Mouse (Mus musculus): ENCODE data around the gene Rcl1. TPM values are rescaled to one million over a fixed set of nuclear protein-coding genes. Genes with fewer than 3 reads are reported as not detected.

The Rcl1 gene
- polyA plus RNA-seq, 1 experiment, result 12.7 TPM

- DNase-seq (ENCODE audit: low read depth in 1 of 2, low spot score in 2 of 2), result no peak
- no peak overlapping the region for H3K27ac ChIP-seq (ENCODE audit: insufficient read depth, low read length)
- no peaks in the 10 kb centered on the region for H3K4me1 ChIP-seq (ENCODE audit: control insufficient read depth, insufficient read depth, insufficient read length)
- no peaks in the 10 kb centered on the region for H3K27me3 ChIP-seq (ENCODE audit: control insufficient read depth, insufficient read depth, low read length)
- 65% methylated on average over 3 of the region's 3 CpGs for WGBS
- H3K36me3 ChIP-seq (ENCODE audit: control insufficient read depth, insufficient read depth, low read length), result no peaks in the 10 kb centered on the region
- no peak overlapping the region for H3K4me3 ChIP-seq (ENCODE audit: extremely low read depth, insufficient read depth, insufficient read length)
- TF ChIP-seq CTCF (IDR thresholded peaks at IDR 0.05; ENCODE audit: extremely low read depth, insufficient read depth, insufficient read length, insufficient replicate concordance) (no peak), POLR2A (IDR thresholded peaks at IDR 0.05; ENCODE audit: low read depth, low read length) (no peak)
These were observed 57.3 kb downstream of the Rcl1 start for GRCm38 (mm10) chr19:29158486-29158885.

GRCm38 (mm10) chr19:29163817-29164527, 62.8 kb downstream of the Rcl1 start:
- Histone ChIP-seq H3K4me3 (ENCODE audit: extremely low read depth, insufficient read depth, insufficient read length) (no peak overlapping the region), H3K27me3 (ENCODE audit: control insufficient read depth, insufficient read depth, low read length) (no peaks in the 10 kb centered on the region), H3K27ac (ENCODE audit: insufficient read depth, low read length) (no peak overlapping the region), H3K4me1 (ENCODE audit: control insufficient read depth, insufficient read depth, insufficient read length) (no peaks in the 10 kb centered on the region), H3K36me3 (ENCODE audit: control insufficient read depth, insufficient read depth, low read length) (no peaks in the 10 kb centered on the region)
- DNase-seq (ENCODE audit: low read depth in 1 of 2, low spot score in 2 of 2), result no peak
- no peak for TF ChIP-seq CTCF (IDR thresholded peaks at IDR 0.05; ENCODE audit: extremely low read depth, insufficient read depth, insufficient read length, insufficient replicate concordance)
- no peak for TF ChIP-seq POLR2A (IDR thresholded peaks at IDR 0.05; ENCODE audit: low read depth, low read length)
- WGBS, result 86% methylated on average over 4 of the region's 4 CpGs

GRCm38 (mm10) chr19:29164528-29165166, 63.5 kb downstream of the Rcl1 start:
- Histone ChIP-seq H3K4me1 (ENCODE audit: control insufficient read depth, insufficient read depth, insufficient read length) (no peaks in the 10 kb centered on the region), H3K27me3 (ENCODE audit: control insufficient read depth, insufficient read depth, low read length) (no peaks in the 10 kb centered on the region), H3K36me3 (ENCODE audit: control insufficient read depth, insufficient read depth, low read length) (no peaks in the 10 kb centered on the region), H3K27ac (ENCODE audit: insufficient read depth, low read length) (no peak overlapping the region), H3K4me3 (ENCODE audit: extremely low read depth, insufficient read depth, insufficient read length) (no peak overlapping the region)
- 74% methylated on average over 7 of the region's 7 CpGs for WGBS
- DNase-seq (ENCODE audit: low read depth in 1 of 2, low spot score in 2 of 2), result no peak
- TF ChIP-seq CTCF (IDR thresholded peaks at IDR 0.05; ENCODE audit: extremely low read depth, insufficient read depth, insufficient read length, insufficient replicate concordance), result no peak
- no peak for TF ChIP-seq POLR2A (IDR thresholded peaks at IDR 0.05; ENCODE audit: low read depth, low read length)

- TF ChIP-seq POLR2A (IDR thresholded peaks at IDR 0.05; ENCODE audit: low read depth, low read length) (no peak), CTCF (IDR thresholded peaks at IDR 0.05; ENCODE audit: extremely low read depth, insufficient read depth, insufficient read length, insufficient replicate concordance) (no peak)
- WGBS, result 78% methylated on average over 6 of the region's 6 CpGs
These were observed 66.8 kb downstream of the Rcl1 start for GRCm38 (mm10) chr19:29167938-29168337.

GRCm38 (mm10) chr19:29180336-29180735, 79.2 kb downstream of the Rcl1 start:
- 61% methylated on average over 4 of the region's 4 CpGs for WGBS
- DNase-seq (ENCODE audit: low read depth in 1 of 2, low spot score in 2 of 2), result no peak
- peaks cover 2% of the 10 kb centered on the region for H3K4me1 ChIP-seq (ENCODE audit: control insufficient read depth, insufficient read depth, insufficient read length)
- no peak overlapping the region for H3K4me3 ChIP-seq (ENCODE audit: extremely low read depth, insufficient read depth, insufficient read length)
- no peaks in the 10 kb centered on the region for H3K36me3 ChIP-seq (ENCODE audit: control insufficient read depth, insufficient read depth, low read length)
- no peak for TF ChIP-seq POLR2A (IDR thresholded peaks at IDR 0.05; ENCODE audit: low read depth, low read length)
- no peak for TF ChIP-seq CTCF (IDR thresholded peaks at IDR 0.05; ENCODE audit: extremely low read depth, insufficient read depth, insufficient read length, insufficient replicate concordance)
- H3K27me3 ChIP-seq (ENCODE audit: control insufficient read depth, insufficient read depth, low read length), result no peaks in the 10 kb centered on the region
- H3K27ac ChIP-seq (ENCODE audit: insufficient read depth, low read length), result no peak overlapping the region

More at GRCm38 (mm10) chr19:29167938-29168337, 66.8 kb downstream of the Rcl1 start:
- no peak for DNase-seq (ENCODE audit: low read depth in 1 of 2, low spot score in 2 of 2)
- no peaks in the 10 kb centered on the region for H3K36me3 ChIP-seq (ENCODE audit: control insufficient read depth, insufficient read depth, low read length)
- no peaks in the 10 kb centered on the region for H3K4me1 ChIP-seq (ENCODE audit: control insufficient read depth, insufficient read depth, insufficient read length)
- H3K27ac ChIP-seq (ENCODE audit: insufficient read depth, low read length), result no peak overlapping the region
- no peaks in the 10 kb centered on the region for H3K27me3 ChIP-seq (ENCODE audit: control insufficient read depth, insufficient read depth, low read length)
- no peak overlapping the region for H3K4me3 ChIP-seq (ENCODE audit: extremely low read depth, insufficient read depth, insufficient read length)

GRCm38 (mm10) chr19:29182166-29182565, 81.0 kb downstream of the Rcl1 start:
- Histone ChIP-seq H3K4me3 (ENCODE audit: extremely low read depth, insufficient read depth, insufficient read length) (no peak overlapping the region), H3K27ac (ENCODE audit: insufficient read depth, low read length) (no peak overlapping the region), H3K27me3 (ENCODE audit: control insufficient read depth, insufficient read depth, low read length) (no peaks in the 10 kb centered on the region), H3K36me3 (ENCODE audit: control insufficient read depth, insufficient read depth, low read length) (no peaks in the 10 kb centered on the region), H3K4me1 (ENCODE audit: control insufficient read depth, insufficient read depth, insufficient read length) (peaks cover 2% of the 10 kb centered on the region; the same call in 1 of the 2 replicates)
- WGBS, result 81% methylated on average over 5 of the region's 5 CpGs
- TF ChIP-seq POLR2A (IDR thresholded peaks at IDR 0.05; ENCODE audit: low read depth, low read length) (no peak), CTCF (IDR thresholded peaks at IDR 0.05; ENCODE audit: extremely low read depth, insufficient read depth, insufficient read length, insufficient replicate concordance) (no peak)
- no peak for DNase-seq (ENCODE audit: low read depth in 1 of 2, low spot score in 2 of 2)

- no peaks in the 10 kb centered on the region for H3K27me3 ChIP-seq (ENCODE audit: control insufficient read depth, insufficient read depth, low read length)
- H3K4me1 ChIP-seq (ENCODE audit: control insufficient read depth, insufficient read depth, insufficient read length), result peaks cover 2% of the 10 kb centered on the region; the same call in 1 of the 2 replicates
- no peak overlapping the region for H3K4me3 ChIP-seq (ENCODE audit: extremely low read depth, insufficient read depth, insufficient read length)
- no peak for DNase-seq (ENCODE audit: low read depth in 1 of 2, low spot score in 2 of 2)
- 45% methylated on average over 7 of the region's 7 CpGs for WGBS
- TF ChIP-seq POLR2A (IDR thresholded peaks at IDR 0.05; ENCODE audit: low read depth, low read length) (no peak), CTCF (IDR thresholded peaks at IDR 0.05; ENCODE audit: extremely low read depth, insufficient read depth, insufficient read length, insufficient replicate concordance) (no peak)
- no peaks in the 10 kb centered on the region for H3K36me3 ChIP-seq (ENCODE audit: control insufficient read depth, insufficient read depth, low read length)
- H3K27ac ChIP-seq (ENCODE audit: insufficient read depth, low read length), result no peak overlapping the region
These were observed 83.9 kb downstream of the Rcl1 start for GRCm38 (mm10) chr19:29185122-29185521.
